Mouse (Mus musculus): ENCODE measurements around the gene Myoz1.

- TF ChIP-seq GATA1 (IDR thresholded peaks at IDR 0.05; ENCODE audit: borderline replicate concordance, low read length) (no peak), FLI1 (IDR thresholded peaks at IDR 0.05; ENCODE audit: low read length) (no peak)
These were observed 6.4 kb upstream of the Myoz1 start for GRCm38 (mm10) chr14:20662740-20663139.

All from megakaryocyte, embryonic 14.5 days (primary cell).